Mouse (Mus musculus): ENCODE data around the gene Zxdc. TPM values are rescaled to one million over a fixed set of nuclear protein-coding genes. Genes with fewer than 3 reads are reported as not detected.

Zxdc gene
- 13.4 and 14.7 TPM in 2 replicates for polyA plus RNA-seq (2012; rRNA removed)

DNA sequence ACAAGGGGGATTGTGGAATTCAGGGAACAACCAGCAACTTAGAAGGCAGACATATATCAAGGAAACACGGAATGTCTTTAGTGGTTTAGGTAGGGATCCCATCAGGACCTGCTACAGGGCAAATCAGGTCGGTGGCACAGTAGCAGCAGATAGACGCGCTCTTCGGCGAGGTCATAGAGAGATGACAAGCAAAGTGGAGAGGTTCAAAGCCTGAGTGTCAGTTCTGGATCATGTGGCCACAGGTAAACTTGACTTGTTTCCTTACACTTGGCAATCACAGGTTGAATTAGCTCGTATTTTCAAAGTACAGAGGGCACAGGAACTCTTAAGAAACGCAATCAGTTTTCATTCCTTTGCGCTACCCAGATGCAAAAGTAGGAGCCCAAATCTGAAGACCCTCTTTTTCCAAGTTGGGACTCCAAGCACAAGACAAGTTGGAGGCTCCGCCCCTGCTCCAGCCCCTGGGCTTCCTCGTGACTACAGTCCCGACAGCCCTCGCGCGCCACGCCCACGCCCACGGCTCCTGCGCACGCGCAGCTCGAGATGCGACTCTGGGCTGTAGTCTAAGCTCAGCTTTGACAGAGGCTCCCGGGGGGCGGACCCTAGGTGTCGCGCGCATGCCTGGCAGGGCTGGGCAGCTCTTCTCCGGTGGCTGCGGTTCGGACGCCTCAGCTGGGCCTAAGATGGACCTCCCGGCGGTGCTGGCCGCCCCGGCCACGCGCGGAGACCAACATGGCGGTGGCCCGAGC is at the start of gene Zxdc:
Zxdc (plus strand) TSS at position 517 of the 749 bp plus-strand sequence.
- DNase-seq (ENCODE audit: low spot score): peak; percentile 97

- DNase-seq (ENCODE audit: low spot score): no peak
Measured at GRCm38 (mm10) chr6:90320429-90320828, 48.9 kb upstream of the Zxdc start.

DNA sequence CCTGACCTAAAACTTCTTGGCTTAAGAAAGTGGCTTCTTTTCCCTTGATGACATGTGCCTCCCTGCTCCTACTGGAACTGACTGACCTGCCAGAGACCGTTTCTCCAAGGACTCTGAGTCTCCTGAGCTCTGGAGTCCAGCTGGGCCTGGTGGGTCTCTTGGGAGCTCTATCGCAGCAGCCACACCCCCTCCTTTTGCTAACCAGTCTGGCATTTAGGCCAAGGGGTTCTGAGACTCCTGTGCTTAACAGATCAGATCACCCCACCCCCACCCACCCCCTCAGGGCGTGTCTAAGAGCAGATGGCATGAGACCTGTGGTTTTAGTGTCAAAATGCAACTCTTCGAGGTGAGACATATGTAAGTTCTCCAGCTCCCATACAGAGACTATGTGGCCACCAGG is 47.5 kb upstream of the Zxdc start:
- DNase-seq (ENCODE audit: low spot score): no peak

DNA sequence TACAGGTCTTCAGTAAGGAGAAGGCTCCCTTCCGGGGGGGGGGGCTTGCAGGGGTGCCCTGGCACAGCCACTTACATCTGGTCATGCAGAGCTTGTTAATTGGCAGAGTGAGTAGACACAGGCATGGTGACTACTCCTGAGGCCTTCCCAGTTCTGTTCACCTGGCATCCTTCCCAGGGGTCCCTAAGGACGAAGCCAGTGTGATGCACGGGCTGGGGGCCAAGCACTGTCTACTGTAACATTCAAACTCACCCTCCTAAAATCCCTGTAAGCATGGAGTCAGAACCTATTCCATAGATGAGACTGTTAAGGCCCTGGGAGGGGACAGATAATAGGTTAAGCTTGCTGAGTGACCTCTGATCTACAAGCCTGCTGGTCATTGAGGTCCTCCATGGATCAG is 45.3 kb upstream of the Zxdc start:
- no peak for DNase-seq (ENCODE audit: low spot score)

- DNase-seq (ENCODE audit: low spot score): no peak
Measured at GRCm38 (mm10) chr6:90324463-90324862, 44.8 kb upstream of the Zxdc start.

- no peak for DNase-seq (ENCODE audit: low spot score)
Measured at GRCm38 (mm10) chr6:90324991-90325390, 44.3 kb upstream of the Zxdc start, which contains the start of gene Chst13. Gene Chst13, minus strand, starts transcription at chr6:90325185.

DNA sequence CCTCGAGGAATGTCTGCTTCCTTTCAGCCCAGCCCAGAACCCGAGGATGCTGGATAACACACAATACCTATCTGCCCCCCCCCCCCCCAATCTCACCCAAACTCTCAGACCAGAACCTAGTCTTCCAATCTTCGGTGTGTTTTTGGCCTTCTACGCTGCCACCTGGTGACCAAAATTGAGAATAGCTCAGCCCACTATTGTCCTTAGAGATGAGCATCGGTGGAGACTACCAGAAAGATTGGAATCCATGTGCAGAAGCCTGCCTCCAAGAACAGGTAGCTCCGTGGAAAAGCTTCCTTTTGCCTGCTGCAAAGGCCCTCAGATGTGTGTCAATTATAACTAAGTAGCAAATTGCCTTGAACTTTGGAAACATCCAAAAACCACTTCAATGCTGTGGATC is 41.6 kb upstream of the Zxdc start:
- no peak for DNase-seq (ENCODE audit: low spot score)

DNA sequence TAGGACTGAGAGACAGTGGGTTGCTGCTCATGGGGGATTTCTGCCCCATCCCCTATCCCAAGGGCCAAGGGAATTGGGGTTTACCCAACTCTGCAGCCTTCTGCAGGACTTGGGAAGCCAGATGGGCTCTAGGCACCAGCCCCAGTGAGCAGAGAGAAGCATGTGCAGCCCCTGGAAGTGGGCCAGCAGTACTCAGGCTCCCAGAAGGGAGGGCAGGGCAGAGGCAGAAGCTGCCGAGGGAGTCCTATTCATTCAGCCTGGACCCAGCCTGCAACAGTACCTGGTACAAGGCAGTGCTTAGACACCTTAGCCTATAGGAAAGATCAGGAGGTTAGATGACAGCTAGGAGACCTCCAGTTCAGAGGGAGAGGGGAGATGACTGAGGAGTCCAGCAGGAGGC is 39.3 kb upstream of the Zxdc start:
- DNase-seq (ENCODE audit: low spot score): no peak

DNA sequence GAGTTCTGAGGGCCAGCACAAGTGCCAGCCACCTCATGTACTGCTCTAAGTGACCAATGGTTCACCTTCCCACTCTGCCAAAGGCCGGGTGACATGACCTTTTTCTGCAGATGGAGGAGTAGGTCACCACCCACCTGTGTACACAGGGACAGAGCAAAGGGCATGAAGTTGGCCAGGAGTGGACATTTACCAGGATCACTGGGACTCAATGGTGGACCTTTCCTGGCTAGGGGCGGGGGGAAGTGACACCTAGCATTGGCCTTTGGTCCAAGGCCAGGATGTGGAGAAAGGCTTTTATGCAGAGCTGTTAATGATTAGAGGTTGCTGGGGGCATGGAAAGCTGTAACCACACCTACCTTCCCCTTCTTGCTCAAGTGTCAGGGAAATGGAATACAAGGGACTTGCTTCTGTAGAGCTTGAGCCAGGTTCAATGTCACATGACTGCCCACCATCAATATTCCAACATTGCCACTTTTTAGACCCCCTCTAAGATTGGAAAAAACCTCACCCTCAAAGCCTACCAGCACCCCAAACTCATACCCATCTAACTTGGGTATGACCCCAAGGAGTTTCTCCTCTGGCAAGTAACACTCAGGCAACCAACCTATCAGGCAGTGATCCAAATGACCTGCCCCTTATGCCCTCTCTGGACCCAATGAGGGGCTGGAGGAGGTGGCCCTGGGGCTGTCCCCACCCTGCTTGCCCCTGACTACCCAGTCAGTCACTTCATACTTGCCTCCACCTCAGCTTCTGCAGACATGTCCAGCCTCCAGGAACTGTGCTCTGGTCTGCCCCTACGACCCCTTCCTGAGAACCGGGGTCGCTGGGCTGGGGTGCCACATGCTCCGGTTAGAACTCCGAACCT is 36.5 kb upstream of the Zxdc start, which contains the start of gene Uroc1:
Uroc1 (plus strand) TSS at position 724 of the 865 bp plus-strand sequence.
- no peak for DNase-seq (ENCODE audit: low spot score)

GRCm38 (mm10) chr6:90334244-90334643 is 35.0 kb upstream of the Zxdc start:
- no peak for DNase-seq (ENCODE audit: low spot score)

GRCm38 (mm10) chr6:90342343-90342742 is 26.9 kb upstream of the Zxdc start:
- DNase-seq (ENCODE audit: low spot score): no peak

DNA sequence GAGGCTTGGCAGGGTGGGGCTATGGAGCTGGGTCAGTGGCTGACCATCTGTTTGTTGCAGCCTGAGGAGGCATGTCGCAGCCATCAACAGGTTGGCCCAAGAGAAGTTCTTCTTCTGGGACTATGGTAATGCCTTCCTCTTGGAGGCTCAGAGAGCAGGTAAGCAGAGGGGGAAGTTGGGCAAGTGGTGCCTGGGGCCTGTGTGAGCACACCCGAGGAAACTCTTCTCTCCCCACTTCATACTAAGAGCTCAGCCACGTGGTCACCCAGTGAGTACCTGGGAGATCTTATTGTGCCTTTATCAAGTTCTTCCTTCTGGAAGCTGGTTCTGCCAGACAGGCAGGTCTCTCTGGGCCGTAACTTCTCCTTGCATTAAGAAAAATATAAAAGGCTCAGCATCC is 22.1 kb upstream of the Zxdc start:
- DNase-seq (ENCODE audit: low spot score): no peak

GRCm38 (mm10) chr6:90348500-90348899 is 20.8 kb upstream of the Zxdc start:
- no peak for DNase-seq (ENCODE audit: low spot score)

DNA sequence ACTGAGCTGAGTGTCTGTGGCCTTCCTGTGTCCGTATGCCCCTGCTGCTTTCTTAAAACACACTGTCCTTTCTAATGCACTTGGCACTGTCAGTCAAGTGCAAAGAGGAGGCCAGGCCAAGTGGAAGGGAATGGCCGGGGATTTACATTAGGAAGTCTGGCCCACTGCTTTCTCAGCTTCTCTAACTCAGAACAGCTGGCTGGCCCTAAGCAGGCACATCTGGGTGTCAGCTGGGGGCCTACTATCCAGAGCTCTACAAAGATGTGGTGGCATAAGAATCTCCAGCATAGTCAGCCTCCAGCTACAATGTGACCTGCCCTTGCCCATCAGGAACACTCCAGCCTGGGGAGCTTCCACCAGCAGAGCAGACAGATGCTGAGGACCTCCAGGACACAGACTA is 19.3 kb upstream of the Zxdc start:
- no peak for DNase-seq (ENCODE audit: low spot score)

GRCm38 (mm10) chr6:90358142-90358541 is 11.2 kb upstream of the Zxdc start:
- no peak for DNase-seq (ENCODE audit: low spot score)

- DNase-seq (ENCODE audit: low spot score): no peak
Measured at GRCm38 (mm10) chr6:90359445-90359844, 9.8 kb upstream of the Zxdc start.

DNA sequence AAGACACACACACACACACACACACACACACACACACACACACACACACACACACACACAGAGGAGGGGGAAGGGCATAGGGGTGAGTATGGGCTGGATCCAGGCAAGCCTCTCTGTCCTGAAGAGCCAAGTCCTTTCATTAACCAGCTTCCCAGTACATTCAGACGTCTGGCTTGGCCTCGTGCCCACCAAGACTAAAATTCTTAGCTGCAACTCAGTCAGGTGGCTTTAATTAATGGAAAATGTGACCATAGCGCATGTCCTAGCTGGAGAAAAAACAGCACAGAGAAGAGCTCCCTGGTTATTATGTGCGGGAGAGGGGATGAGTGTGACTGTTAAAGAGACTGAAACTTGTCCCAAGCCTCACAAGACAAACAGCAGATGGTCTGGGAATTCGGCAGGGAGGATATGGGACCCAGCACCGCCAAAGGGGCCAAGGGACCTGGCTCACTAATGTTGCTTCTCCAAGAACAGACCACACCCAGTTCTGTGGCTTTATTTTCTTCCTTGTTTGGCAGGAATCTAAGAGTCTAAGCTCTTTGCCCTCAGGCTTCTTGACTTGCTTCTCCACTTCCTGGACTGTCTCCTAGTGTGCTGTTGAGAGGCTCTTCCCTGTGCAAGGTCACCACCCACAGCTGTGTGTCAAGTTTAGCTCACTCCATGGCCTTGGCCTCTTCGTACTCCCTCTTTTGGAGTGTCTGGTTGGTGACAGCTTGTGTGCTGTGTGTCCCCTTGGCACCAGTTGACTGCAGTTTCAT is 9.1 kb upstream of the Zxdc start:
- no peak for DNase-seq (ENCODE audit: low spot score)

DNA sequence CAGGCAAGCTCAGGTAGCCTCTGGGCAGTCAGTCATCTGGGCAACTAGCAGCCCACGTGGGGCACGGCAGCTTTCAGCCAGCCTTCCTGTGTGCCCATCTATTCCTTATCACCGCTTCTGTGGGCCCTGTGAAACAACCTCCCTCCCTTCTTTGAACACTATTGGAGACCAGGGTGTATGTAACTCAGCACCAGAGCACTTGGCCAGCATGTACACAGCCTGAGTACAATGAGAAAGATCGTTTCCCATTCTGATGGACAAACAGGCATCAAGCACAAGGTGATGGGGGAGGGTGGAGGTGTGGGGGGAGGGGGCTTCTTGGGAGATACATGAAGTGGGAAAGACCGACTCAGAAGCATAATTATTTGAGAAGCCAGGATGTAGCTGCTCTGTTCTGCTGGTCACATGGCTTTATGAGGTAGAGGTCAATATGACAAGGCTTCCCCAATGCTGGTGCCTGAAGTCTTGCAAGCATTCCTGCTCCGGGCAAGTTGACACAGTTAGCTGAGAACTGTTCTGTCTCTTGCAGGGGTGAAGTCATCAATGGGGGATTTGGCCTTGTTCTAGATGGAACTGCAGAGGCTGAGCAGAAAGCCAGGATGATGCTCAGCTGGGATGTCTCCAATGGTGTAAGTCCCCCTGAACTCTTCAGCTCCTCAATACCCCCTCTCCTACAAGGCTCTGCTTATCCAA is 8.2 kb upstream of the Zxdc start:
- no peak for DNase-seq (ENCODE audit: low spot score)

GRCm38 (mm10) chr6:90363301-90363700 is 6.0 kb upstream of the Zxdc start:
- no peak for DNase-seq (ENCODE audit: low spot score)

DNA sequence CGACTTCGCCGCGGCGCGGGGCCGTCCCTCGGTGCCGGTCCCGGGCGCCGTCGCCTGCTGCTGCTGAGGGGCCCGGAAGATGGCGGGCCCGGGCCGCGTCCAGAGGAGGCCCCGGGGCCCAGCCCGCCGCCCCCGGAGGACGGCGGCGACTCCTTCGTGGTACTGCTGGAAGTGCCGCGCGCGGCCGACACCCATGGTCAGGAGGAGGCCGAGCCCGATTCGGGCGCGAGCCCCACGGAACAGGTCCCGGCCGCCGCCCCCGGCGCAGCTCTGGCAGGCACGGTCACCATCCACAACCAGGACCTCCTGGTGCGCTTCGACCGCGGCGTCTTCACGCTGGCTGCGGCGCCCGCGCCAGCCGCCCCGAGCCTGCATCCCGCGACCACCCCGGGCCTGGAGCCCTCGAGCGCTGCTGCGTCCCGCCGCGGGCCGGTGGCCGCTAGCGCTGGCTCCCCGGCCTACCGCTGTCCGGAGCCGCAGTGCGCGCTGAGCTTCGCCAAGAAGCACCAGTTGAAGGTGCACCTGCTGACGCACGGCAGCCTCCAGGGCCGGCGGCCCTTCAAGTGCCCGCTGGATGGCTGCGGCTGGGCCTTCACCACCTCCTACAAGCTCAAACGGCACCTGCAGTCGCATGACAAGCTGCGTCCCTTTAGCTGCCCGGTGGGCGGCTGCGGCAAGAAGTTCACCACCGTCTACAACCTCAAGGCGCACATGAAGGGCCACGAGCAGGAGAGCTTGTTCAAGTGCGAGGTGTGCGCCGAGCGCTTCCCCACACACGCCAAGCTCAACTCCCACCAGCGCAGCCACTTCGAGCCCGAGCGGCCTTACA is 647 bp downstream of the Zxdc start:
- DNase-seq (ENCODE audit: low spot score): peak; percentile 35

DNA sequence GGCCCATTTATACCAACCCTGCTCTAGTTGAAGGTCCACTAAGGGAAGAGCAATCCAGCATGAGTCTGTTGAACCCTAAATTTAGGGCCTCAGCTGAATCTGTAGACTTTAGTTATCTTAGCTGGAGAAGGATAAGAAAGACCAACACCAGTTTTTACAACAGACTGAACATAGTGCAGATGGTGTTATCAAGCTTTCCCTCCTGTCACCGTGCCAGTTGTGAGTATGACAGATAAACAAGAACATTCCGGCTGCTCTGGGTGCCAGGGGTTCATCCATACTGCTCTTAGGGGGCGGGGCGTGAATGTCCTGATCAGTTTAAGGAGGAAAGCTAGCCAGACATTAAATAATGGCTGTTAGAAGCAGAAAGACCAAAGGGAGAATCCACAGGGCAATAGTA is 5.4 kb downstream of the Zxdc start:
- DNase-seq (ENCODE audit: low spot score): no peak
